Mouse (Mus musculus): ENCODE measurements around the gene Mstn. TPM values are rescaled to one million over a fixed set of nuclear protein-coding genes. Genes with fewer than 3 reads are reported as not detected.

Mstn gene
- polyA plus RNA-seq (2014; fragmentation: Nextera tagmentation; extraction: Ambion mirVana) = 2.6 and 4.3 TPM in 2 replicates

DNA sequence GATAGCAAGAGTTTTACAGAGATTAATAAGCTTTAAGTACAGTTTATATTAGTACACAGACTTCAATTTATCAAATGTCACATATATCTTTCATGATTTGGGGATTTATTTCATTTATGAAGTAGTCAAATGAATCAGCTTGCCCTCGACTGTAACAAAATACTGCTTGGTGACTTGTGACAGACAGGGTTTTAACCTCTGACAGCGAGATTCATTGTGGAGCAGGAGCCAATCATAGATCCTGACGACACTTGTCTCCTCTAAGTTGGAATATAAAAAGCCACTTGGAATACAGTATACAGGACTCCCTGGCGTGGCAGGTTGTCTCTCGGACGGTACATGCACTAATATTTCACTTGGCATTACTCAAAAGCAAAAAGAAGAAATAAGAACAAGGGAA, at the start of gene Mstn:
Mstn (plus strand) TSS at position 301 of the 400 bp plus-strand sequence.
- WGBS = 48% methylated on average over 6 of the region's 6 CpGs
- Histone ChIP-seq H3K4me3 (ENCODE audit: low read depth, low read length) (no peak within 1 kb of the TSS), H3K27ac (replicated peaks; ENCODE audit: low read depth, low read length) (no peak within 1 kb of the TSS), H3K9me3 (replicated peaks; ENCODE audit: control insufficient read depth, low read length) (no peaks in the 10 kb centered on the region), H3K9ac (replicated peaks; ENCODE audit: low read length) (no peak within 1 kb of the TSS), H3K27me3 (ENCODE audit: control insufficient read depth, insufficient read depth, low read length) (no peaks in the 10 kb centered on the region), H3K36me3 (replicated peaks; ENCODE audit: control insufficient read depth, insufficient read depth, low read depth, low read length) (no peaks in the 10 kb centered on the region), H3K4me2 (ENCODE audit: low read depth, low read length) (no peak within 1 kb of the TSS), H3K4me1 (ENCODE audit: control insufficient read depth, insufficient read depth, low read length) (no peaks in the 10 kb centered on the region)
- DNase-seq (ENCODE audit: low spot score) (peak; percentile 19), ATAC-seq (replicated peaks; ENCODE audit: insufficient number of reproducible peaks, low FRiP score, low TSS enrichment, low read depth) (no peak)

- Histone ChIP-seq H3K4me1 (ENCODE audit: control insufficient read depth, insufficient read depth, low read length) (no peaks in the 10 kb centered on the region), H3K27ac (replicated peaks; ENCODE audit: low read depth, low read length) (no peak overlapping the region), H3K4me3 (ENCODE audit: low read depth, low read length) (no peak overlapping the region), H3K9me3 (replicated peaks; ENCODE audit: control insufficient read depth, low read length) (no peaks in the 10 kb centered on the region), H3K27me3 (ENCODE audit: control insufficient read depth, insufficient read depth, low read length) (no peaks in the 10 kb centered on the region), H3K4me2 (ENCODE audit: low read depth, low read length) (no peak overlapping the region), H3K9ac (replicated peaks; ENCODE audit: low read length) (no peak overlapping the region), H3K36me3 (replicated peaks; ENCODE audit: control insufficient read depth, insufficient read depth, low read depth, low read length) (no peaks in the 10 kb centered on the region)
- WGBS = 86% methylated on average over 6 of the region's 6 CpGs
- no peak for ATAC-seq (replicated peaks; ENCODE audit: insufficient number of reproducible peaks, low FRiP score, low TSS enrichment, low read depth)
- DNase-seq (ENCODE audit: low spot score) = no peak
These were observed 46.7 kb upstream of the Mstn start for GRCm38 (mm10) chr1:53014716-53015115.

DNA sequence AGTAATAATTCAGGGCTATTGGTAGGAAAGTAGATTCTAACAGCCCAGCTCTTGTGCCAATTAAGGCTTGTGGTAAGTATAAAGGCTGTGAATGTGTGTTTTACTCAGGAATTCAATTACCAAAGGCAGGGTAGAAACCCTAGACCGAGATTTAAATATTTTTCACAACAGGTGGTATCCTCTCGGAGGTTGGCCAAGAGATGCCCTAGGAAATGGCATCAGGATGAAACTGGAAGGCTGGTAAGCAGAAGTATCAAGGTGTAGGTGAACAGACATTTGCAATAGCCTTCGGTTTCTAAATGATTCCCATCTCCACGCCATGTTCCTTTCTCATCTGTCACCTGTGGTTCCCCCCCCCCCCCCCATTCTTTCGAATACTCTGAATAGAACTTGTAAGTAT, 45.8 kb upstream of the Mstn start:
- Histone ChIP-seq H3K9ac (replicated peaks; ENCODE audit: low read length) (no peak overlapping the region), H3K4me1 (ENCODE audit: control insufficient read depth, insufficient read depth, low read length) (no peaks in the 10 kb centered on the region), H3K4me3 (ENCODE audit: low read depth, low read length) (no peak overlapping the region), H3K27ac (replicated peaks; ENCODE audit: low read depth, low read length) (no peak overlapping the region), H3K36me3 (replicated peaks; ENCODE audit: control insufficient read depth, insufficient read depth, low read depth, low read length) (no peaks in the 10 kb centered on the region), H3K4me2 (ENCODE audit: low read depth, low read length) (no peak overlapping the region), H3K27me3 (ENCODE audit: control insufficient read depth, insufficient read depth, low read length) (no peaks in the 10 kb centered on the region), H3K9me3 (replicated peaks; ENCODE audit: control insufficient read depth, low read length) (no peaks in the 10 kb centered on the region)
- 69% methylated on average over 5 of the region's 5 CpGs for WGBS
- DNase-seq (ENCODE audit: low spot score) (no peak), ATAC-seq (replicated peaks; ENCODE audit: insufficient number of reproducible peaks, low FRiP score, low TSS enrichment, low read depth) (no peak)

DNA sequence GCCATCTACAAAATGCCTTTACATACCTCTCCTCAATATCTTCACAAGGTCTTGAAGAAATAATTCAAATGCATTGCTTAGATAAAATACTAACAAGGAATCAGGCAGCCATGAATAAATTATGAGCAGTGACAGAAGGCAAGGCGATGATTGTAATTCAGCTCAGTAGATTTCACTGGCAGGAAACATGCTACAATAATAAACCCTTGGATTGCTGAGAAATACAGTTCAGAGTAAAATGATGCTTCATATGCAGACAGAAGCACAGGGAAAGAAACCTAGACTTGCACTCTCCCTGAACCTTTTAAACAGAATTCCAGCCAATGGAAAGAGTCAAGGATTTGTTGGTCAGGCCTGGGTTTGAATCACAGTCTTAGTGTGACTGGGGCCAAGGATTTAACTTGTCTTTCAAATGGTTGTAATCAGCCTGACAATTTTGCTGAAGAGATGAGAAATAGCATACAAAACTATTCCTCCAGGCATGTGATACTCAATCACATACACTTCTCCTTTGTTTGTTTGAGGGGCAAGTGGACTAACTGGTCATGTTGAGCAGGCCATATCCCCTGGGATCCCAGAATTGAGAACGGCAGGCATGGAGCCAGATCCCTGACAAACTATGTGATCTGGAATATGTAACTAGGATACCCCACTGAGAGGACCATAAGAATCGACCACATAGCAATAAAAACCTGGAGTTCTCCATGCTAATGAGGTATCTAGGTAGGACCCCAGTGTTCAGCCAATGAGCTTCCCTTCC, 42.5 kb upstream of the Mstn start:
- ATAC-seq (replicated peaks; ENCODE audit: insufficient number of reproducible peaks, low FRiP score, low TSS enrichment, low read depth) (no peak), DNase-seq (ENCODE audit: low spot score) (no peak)
- H3K9ac ChIP-seq (replicated peaks; ENCODE audit: low read length) = no peak overlapping the region

GRCm38 (mm10) chr1:53020079-53020478, 41.4 kb upstream of the Mstn start, which contains the start of gene 1700019D03Rik:
1700019D03Rik (minus strand) TSS chr1:53020179.
- Histone ChIP-seq H3K36me3 (replicated peaks; ENCODE audit: control insufficient read depth, insufficient read depth, low read depth, low read length) (no peaks in the 10 kb centered on the region), H3K9ac (replicated peaks; ENCODE audit: low read length) (no peak within 1 kb of the TSS), H3K4me3 (ENCODE audit: low read depth, low read length) (no peak within 1 kb of the TSS), H3K9me3 (replicated peaks; ENCODE audit: control insufficient read depth, low read length) (no peaks in the 10 kb centered on the region), H3K27me3 (ENCODE audit: control insufficient read depth, insufficient read depth, low read length) (no peaks in the 10 kb centered on the region), H3K4me1 (ENCODE audit: control insufficient read depth, insufficient read depth, low read length) (no peaks in the 10 kb centered on the region), H3K4me2 (ENCODE audit: low read depth, low read length) (no peak within 1 kb of the TSS), H3K27ac (replicated peaks; ENCODE audit: low read depth, low read length) (no peak within 1 kb of the TSS)
- WGBS = 64% methylated on average over 5 of the region's 5 CpGs
- ATAC-seq (replicated peaks; ENCODE audit: insufficient number of reproducible peaks, low FRiP score, low TSS enrichment, low read depth) (no peak), DNase-seq (ENCODE audit: low spot score) (no peak)

More for the DNA sequence above, 42.5 kb upstream of the Mstn start:
- Histone ChIP-seq H3K4me2 (ENCODE audit: low read depth, low read length) (no peak overlapping the region), H3K4me1 (ENCODE audit: control insufficient read depth, insufficient read depth, low read length) (no peaks in the 10 kb centered on the region), H3K36me3 (replicated peaks; ENCODE audit: control insufficient read depth, insufficient read depth, low read depth, low read length) (no peaks in the 10 kb centered on the region), H3K27ac (replicated peaks; ENCODE audit: low read depth, low read length) (no peak overlapping the region), H3K4me3 (ENCODE audit: low read depth, low read length) (no peak overlapping the region), H3K9me3 (replicated peaks; ENCODE audit: control insufficient read depth, low read length) (no peaks in the 10 kb centered on the region), H3K27me3 (ENCODE audit: control insufficient read depth, insufficient read depth, low read length) (no peaks in the 10 kb centered on the region)
- 67% methylated on average over 3 of the region's 3 CpGs for WGBS

GRCm38 (mm10) chr1:53032550-53032949, 28.9 kb upstream of the Mstn start:
- H3K27me3 ChIP-seq (ENCODE audit: control insufficient read depth, insufficient read depth, low read length) = no peaks in the 10 kb centered on the region
- no peak overlapping the region for H3K9ac ChIP-seq (replicated peaks; ENCODE audit: low read length)
- H3K4me3 ChIP-seq (ENCODE audit: low read depth, low read length) = no peak overlapping the region
- no peaks in the 10 kb centered on the region for H3K4me1 ChIP-seq (ENCODE audit: control insufficient read depth, insufficient read depth, low read length)
- H3K9me3 ChIP-seq (replicated peaks; ENCODE audit: control insufficient read depth, low read length) = no peaks in the 10 kb centered on the region
- DNase-seq (ENCODE audit: low spot score) (peak; percentile 71), ATAC-seq (replicated peaks; ENCODE audit: insufficient number of reproducible peaks, low FRiP score, low TSS enrichment, low read depth) (no peak)
- H3K27ac ChIP-seq (replicated peaks; ENCODE audit: low read depth, low read length) = no peak overlapping the region
- no peaks in the 10 kb centered on the region for H3K36me3 ChIP-seq (replicated peaks; ENCODE audit: control insufficient read depth, insufficient read depth, low read depth, low read length)
- no peak overlapping the region for H3K4me2 ChIP-seq (ENCODE audit: low read depth, low read length)

GRCm38 (mm10) chr1:53037443-53037871, 24.0 kb upstream of the Mstn start:
- Histone ChIP-seq H3K9me3 (replicated peaks; ENCODE audit: control insufficient read depth, low read length) (no peaks in the 10 kb centered on the region), H3K4me2 (ENCODE audit: low read depth, low read length) (no peak overlapping the region), H3K4me1 (ENCODE audit: control insufficient read depth, insufficient read depth, low read length) (no peaks in the 10 kb centered on the region), H3K36me3 (replicated peaks; ENCODE audit: control insufficient read depth, insufficient read depth, low read depth, low read length) (no peaks in the 10 kb centered on the region), H3K4me3 (ENCODE audit: low read depth, low read length) (no peak overlapping the region), H3K27ac (replicated peaks; ENCODE audit: low read depth, low read length) (no peak overlapping the region), H3K27me3 (ENCODE audit: control insufficient read depth, insufficient read depth, low read length) (no peaks in the 10 kb centered on the region), H3K9ac (replicated peaks; ENCODE audit: low read length) (no peak overlapping the region)
- no peak for ATAC-seq (replicated peaks; ENCODE audit: insufficient number of reproducible peaks, low FRiP score, low TSS enrichment, low read depth)
- DNase-seq (ENCODE audit: low spot score) = no peak
- WGBS = 85% methylated on average over 5 of the region's 5 CpGs

GRCm38 (mm10) chr1:53049763-53050427, 11.5 kb upstream of the Mstn start:
- no peaks in the 10 kb centered on the region for H3K4me1 ChIP-seq (ENCODE audit: control insufficient read depth, insufficient read depth, low read length)

More at GRCm38 (mm10) chr1:53049763-53050427, 11.5 kb upstream of the Mstn start:
- WGBS = 85% methylated on average over 8 of the region's 8 CpGs
- Histone ChIP-seq H3K4me3 (ENCODE audit: low read depth, low read length) (no peak overlapping the region), H3K36me3 (replicated peaks; ENCODE audit: control insufficient read depth, insufficient read depth, low read depth, low read length) (no peaks in the 10 kb centered on the region), H3K4me2 (ENCODE audit: low read depth, low read length) (no peak overlapping the region), H3K9ac (replicated peaks; ENCODE audit: low read length) (no peak overlapping the region), H3K9me3 (replicated peaks; ENCODE audit: control insufficient read depth, low read length) (no peaks in the 10 kb centered on the region), H3K27me3 (ENCODE audit: control insufficient read depth, insufficient read depth, low read length) (no peaks in the 10 kb centered on the region), H3K27ac (replicated peaks; ENCODE audit: low read depth, low read length) (no peak overlapping the region)
- DNase-seq (ENCODE audit: low spot score) = no peak
- ATAC-seq (replicated peaks; ENCODE audit: insufficient number of reproducible peaks, low FRiP score, low TSS enrichment, low read depth) = no peak
